Mouse (Mus musculus) 3134 (cell line): ENCODE data around the gene Spen.
A peak's percentile ranks its signal among the peaks of the same experiment; 100 is the strongest.
"Not testable (repeated sequence)": the region's sequence is repeated elsewhere in the genome, so short reads cannot be mapped to it uniquely, and the experiment has no call there.

Experiments
- DNase-seq: peaks from one replicate; pipeline ENCODE4 v3.0.0-alpha.2; 2011; ENCODE audit warnings: low spot score; ENCODE audit not compliant: insufficient read length; ENCODE audit errors: extremely low read depth

Spen gene

DNA sequence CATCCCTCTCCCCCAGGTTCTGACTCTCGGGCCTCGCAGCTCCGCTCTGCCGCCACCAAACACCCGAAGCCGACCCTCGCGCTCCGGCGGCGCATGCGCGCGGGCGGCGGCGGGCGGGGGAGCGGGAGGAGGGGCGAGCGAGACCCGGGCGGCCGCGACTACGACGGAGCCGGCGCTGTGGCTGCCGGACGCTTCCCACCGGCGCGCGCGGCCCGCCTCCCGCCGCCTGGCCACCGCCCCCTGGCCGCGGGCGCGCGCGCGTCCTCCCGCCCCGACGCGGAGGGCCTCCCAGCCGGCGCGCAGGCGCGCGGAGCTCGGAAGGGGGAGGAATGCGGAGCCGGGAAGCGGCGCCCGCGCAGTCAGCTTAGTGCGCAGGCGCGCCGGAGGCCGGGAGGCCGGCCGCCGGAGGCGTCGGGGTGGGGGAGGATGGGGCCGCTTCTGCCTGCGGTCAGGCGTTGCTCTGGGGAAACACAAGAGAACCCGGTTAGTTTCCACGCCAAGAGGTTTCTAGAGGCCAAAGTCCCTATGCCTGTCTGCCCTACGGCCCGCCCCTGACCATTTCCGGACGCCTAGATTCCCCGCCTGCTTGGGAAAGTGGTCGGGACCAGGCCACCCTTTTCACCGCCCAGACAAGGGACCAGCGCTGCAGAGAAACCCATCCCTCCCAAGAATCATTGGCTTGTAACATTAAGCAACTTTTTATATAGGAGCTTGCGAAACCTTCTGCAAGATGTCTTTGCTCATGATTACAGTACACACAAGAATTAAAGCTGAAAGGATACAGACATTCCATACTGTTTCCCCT is at the start of gene Spen:
TSS of gene Spen (minus strand) at position 190 of the 805 bp plus-strand sequence.
- peak; percentile 98 for DNase-seq

DNA sequence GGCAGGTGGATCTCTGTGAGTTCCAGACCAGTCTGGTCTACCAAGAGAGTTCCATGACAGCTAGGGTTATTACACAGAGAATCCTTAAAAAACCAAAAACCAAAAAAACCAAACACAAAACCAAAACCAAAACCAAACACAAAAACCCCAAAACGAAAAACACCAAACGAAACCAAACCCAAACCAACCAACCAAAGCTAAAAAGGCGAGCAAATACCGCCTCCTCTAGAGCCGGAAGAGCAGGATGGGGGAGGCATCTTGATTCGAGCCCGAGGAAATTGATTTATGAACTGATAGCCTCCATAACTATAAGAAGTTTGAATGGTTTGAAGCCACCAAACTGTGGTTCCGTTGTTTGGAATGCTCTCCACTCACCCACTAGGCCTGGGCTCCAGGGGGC is 45.5 kb upstream of the Spen start:
- no peak for DNase-seq

DNA sequence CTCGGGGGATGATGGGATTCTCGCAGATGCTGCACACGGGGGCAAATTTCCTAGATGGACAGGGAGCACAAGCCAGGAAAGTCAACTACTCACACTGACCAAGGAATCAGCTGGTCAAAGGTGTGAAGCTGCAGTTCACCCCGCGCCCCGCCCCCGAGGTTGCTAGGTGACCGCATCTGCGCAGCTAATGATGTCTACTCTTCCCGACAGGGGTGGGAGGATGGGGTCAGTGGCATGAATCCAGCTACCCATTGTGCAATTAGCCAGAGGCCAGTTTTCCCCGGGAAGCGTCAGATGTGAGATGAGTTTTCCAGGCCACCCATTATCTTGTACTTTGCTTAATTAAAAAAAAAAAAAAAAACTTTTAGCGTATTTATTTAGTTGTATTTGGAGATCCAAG is 42.7 kb upstream of the Spen start:
- DNase-seq = no peak

DNA sequence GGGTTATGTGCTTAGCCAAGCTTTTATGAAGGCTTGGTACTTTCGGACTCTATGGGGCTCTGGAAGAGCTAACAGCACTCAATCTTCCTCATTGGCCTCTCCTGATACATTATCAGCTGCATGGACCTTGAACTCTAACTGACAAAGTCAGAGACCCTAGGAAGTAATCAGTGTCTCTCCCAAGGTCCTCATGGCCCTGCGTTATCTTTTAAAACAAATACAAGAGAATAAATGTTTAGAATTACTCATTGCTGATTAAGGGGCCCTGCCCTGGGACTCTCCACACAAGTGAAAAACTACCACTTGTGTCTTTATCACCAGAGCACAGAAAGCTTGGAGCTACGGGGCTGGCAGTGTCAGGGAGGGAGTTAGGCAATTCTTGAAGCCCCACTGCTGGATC is 40.4 kb upstream of the Spen start:
- no peak for DNase-seq

DNA sequence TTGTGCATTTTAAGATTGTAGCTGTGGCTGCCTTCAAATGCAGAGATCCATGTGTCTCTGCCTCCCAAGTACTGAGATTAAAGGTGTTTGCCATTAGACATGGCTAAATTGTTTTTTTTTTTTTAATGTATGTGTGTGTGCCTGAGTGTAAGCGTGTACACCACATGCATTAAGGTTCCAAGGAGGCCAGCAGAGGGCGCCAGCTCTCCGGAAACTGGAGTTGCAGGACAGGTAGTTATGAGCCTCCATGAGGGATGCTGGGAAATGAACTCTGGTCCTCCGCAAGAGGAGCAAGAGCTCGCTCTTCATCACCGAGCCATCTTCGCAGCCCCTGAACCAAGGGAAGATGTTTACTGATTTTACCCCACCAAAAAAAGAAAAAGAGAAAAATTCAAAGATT is 38.5 kb upstream of the Spen start:
- no peak for DNase-seq

DNA sequence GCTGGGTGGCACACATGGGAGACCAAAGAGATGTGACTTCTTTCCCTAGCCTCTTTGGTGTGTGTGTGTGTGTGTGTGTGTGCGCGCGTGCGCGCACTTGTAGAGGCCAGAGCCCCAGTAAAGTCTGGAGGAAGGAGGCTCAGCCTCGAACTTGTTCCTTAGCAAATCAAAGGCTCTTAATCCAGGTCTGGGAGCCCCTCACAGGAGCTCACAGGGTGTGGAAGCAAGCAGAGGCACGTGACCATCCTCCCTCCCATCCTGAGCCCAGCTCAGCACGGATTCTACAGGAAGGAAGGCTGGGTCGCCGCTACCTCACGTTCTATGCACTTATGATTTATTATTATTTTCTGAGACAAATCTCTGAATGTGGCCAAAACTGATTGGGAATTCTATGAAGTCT is 38.0 kb upstream of the Spen start:
- no peak for DNase-seq

GRCm38 (mm10) chr4:141574789-141575702 is 36.6 kb upstream of the Spen start:
- DNase-seq = peak; percentile 76

- DNase-seq = peak; percentile 75
Measured at GRCm38 (mm10) chr4:141573359-141573966, 35.1 kb upstream of the Spen start.

GRCm38 (mm10) chr4:141572668-141573358 is 34.4 kb upstream of the Spen start:
- DNase-seq = peak; percentile 54

DNA sequence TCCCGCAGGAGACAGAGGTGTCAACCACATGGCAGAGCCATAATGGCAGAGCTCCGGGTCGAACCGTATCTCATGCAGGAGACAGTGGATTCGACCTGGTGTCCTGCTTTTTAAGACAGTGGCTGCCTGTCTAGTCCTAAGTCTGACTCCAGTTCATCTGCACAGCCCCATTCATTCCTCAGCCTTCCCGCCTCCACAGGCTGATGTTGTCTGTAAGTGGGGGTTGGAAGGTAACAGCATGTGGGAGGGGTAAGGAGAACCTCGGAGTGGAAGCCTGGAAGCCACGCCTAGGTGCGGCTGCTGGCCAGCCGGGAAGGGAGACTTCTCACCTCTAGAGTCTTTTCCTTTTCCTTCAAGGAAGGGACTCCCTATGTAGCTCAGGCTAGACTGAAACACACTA is 33.5 kb upstream of the Spen start:
- DNase-seq = peak; percentile 73

GRCm38 (mm10) chr4:141571337-141571739 is 32.9 kb upstream of the Spen start:
- peak; percentile 74 for DNase-seq

- DNase-seq = no peak
Measured at GRCm38 (mm10) chr4:141570821-141571220, 32.4 kb upstream of the Spen start.

DNA sequence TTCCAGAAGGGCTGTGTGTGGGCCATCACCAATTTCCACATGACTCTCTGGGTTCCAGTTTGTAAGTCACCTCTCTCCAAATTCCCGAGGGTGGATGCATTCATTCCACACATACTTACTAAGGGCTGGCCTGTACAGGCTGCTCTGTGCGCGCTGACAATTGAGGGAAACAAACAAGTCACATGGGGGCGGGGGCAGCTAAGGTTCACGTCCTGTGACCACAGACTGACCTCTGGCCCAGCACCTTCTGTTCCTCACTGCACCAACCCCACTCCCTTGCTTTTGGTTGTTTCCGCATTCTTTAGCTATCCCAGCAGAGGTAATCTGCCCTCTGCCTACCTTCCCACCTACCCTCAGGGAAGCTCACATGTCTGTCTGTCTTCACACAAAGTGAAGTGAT is 31.6 kb upstream of the Spen start:
- peak; percentile 76 for DNase-seq

- DNase-seq = peak; percentile 62
Measured at GRCm38 (mm10) chr4:141568966-141569365, 30.6 kb upstream of the Spen start.

- DNase-seq = not testable (repeated sequence)
Measured at GRCm38 (mm10) chr4:141567174-141567573, 28.8 kb upstream of the Spen start.

GRCm38 (mm10) chr4:141566187-141566586 is 27.8 kb upstream of the Spen start:
- DNase-seq = no peak

- DNase-seq = peak; percentile 69
Measured at GRCm38 (mm10) chr4:141565325-141565724, 26.9 kb upstream of the Spen start.

DNA sequence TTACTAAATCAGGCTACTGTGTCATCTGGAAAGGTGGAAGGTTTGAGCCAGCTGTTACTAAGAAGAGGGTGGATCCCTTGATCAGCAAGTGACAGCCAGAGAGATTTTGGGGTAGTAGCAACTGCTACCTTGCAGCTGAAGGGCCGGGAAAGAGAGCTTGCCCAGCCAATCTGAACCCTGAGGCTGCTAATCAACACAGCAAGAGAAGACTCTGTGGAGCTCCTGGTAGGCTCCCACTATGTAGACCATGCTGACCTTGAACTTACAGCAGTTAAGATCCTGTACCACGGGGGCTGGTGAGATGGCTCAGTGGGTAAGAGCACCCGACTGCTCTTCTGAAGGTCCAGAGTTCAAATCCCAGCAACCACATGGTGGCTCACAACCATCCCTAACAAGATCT is 26.3 kb upstream of the Spen start:
- no peak for DNase-seq

DNA sequence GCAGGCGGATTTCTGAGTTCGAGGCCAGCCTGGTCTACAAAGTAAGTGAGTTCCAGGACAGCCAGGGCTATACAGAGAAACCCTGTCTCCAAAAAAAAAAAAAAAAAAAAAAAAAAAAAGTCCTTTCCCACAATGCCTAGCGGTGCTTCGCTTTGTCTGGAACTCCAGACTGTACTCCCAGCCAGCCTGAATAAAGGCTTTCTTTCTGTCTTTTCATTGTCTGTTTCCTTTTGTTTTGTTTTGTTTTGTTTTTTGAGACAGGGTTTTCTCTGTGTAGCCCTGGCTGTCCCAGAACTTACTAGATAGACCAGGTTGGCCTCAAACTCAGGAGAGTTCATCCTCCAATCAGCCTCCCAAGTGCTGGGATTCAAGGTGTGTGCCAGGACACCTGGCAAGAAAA is 25.8 kb upstream of the Spen start:
- no peak for DNase-seq

DNA sequence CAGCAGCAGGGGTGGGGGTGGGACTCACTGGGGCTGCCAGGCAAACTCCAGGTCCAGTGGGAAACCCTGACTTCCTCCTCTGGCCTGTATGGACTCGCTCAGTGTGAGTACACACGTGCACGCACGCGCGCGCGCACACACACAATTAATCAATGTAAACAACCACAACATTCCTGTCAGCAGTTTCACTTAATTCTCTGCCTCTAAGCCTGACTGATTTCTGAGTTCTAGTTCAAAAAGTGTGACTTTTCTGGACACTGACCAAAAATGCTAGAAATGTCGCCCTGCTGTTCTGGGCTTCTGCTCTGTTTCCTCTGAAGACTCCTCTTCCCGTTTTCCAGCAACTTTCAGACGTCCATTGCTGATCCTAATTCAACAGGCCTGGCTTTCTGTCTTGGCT is 23.9 kb upstream of the Spen start:
- peak; percentile 66 for DNase-seq
